Mouse (Mus musculus): Measurements from ENCODE around the gene Bphl. TPM values are rescaled to one million over a fixed set of nuclear protein-coding genes. Genes with fewer than 3 reads are reported as not detected.
"Not testable (repeated sequence)": the region's sequence is repeated elsewhere in the genome, so short reads cannot be mapped to it uniquely, and the experiment has no call there.

Gene Bphl
- polyA plus RNA-seq, 1 experiment from 2014 or later: 33.6 TPM

DNA sequence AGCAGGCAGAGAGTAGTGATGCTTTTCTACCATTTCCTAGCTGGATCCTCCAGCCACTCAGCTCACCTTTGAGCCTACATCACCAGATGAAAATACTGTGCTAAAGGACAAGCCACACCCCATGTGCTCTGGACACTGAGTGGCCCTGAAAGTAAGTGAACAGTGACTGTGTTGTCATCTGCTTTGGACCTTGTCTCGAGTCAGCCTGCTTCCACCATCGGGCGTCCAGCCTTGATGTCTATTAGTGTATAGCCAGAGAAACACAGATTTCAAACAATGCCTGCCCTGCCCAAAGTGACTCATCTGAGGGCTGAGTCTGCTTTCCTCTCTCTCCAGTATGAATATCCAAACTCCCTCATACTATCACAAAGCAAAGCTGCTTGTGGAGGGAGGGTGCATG is 42.4 kb downstream of the Bphl start:
- WGBS: 82% methylated on average over 3 of the region's 3 CpGs
- DNase-seq (ENCODE audit: extremely low spot score, low spot score): no peak
- H3K4me3 ChIP-seq: no peak overlapping the region
- H3K36me3 ChIP-seq (replicated peaks): peaks cover 7% of the 10 kb centered on the region
- no peak overlapping the region for H3K27ac ChIP-seq
- H3K27me3 ChIP-seq (ENCODE audit: poor library complexity, severe bottlenecking): peaks cover 34% of the 10 kb centered on the region
- H3K9me3 ChIP-seq: no peaks in the 10 kb centered on the region
- peaks cover 28% of the 10 kb centered on the region for H3K4me1 ChIP-seq

DNA sequence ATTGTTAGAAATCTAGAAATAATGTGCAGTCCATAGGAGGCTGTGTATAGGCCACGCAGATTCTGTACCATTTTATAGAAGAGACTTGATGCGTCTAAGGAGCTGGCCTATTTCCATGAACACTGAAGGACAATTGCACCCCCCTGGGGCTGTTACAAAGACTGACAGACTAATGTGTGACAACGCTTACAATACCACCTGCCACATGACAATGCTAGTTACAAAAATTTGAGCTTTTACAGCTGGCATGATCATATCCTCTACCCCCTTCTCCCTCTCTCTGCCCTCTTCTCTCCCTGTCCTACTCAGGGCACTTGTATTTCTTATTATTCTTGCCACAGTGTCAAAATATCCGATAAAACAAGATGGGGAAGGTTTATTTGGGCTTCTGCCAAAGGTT is 44.5 kb downstream of the Bphl start:
- Histone ChIP-seq H3K9me3 (no peaks in the 10 kb centered on the region), H3K27ac (no peak overlapping the region), H3K4me1 (peaks cover 15% of the 10 kb centered on the region), H3K4me3 (no peak overlapping the region), H3K27me3 (ENCODE audit: poor library complexity, severe bottlenecking) (peaks cover 30% of the 10 kb centered on the region), H3K36me3 (replicated peaks) (no peaks in the 10 kb centered on the region)
- WGBS: 89% methylated on average over 4 of the region's 4 CpGs
- no peak for DNase-seq (ENCODE audit: extremely low spot score, low spot score)

DNA sequence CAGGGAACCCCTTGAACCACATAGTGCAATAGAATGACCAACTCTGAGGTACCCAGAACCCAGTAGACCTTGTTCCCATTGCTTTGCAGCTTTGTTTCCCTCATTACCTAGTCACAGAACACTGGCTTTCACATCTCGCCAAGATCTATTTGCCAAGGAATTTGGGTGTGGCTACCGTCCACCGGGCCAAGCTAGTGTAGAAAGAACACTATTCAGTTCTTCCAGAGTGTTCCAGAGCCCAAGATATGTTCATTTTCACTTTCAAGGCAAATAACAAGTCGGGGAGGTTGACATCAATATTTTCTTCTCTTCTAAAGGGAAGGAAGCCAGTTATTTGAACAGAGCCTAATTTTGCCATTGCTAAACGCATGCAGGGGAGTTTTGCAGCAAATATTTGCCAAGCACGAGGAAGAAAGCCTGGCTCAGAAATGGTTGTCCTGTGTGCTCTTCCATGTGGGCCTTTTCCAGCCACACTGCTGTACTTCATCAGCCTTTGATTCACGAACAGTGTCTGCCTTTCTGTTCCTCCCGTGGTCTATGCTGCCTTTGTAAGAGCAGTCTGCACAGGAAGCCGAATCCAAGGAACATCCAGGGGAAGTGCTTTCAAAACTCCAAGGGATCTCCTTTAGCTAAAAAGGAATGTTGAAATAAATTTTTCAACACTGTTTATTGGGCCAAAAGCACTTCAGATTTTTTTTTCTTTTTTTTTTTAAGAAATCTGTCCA is 46.8 kb downstream of the Bphl start:
- no peaks in the 10 kb centered on the region for H3K9me3 ChIP-seq
- DNase-seq (ENCODE audit: extremely low spot score, low spot score): no peak
- no peak overlapping the region for H3K4me3 ChIP-seq
- no peaks in the 10 kb centered on the region for H3K36me3 ChIP-seq (replicated peaks)
- H3K27me3 ChIP-seq (ENCODE audit: poor library complexity, severe bottlenecking): peaks cover 16% of the 10 kb centered on the region
- 81% methylated on average over 9 of the region's 9 CpGs for WGBS
- H3K27ac ChIP-seq: no peak overlapping the region
- H3K4me1 ChIP-seq: peaks cover 23% of the 10 kb centered on the region

DNA sequence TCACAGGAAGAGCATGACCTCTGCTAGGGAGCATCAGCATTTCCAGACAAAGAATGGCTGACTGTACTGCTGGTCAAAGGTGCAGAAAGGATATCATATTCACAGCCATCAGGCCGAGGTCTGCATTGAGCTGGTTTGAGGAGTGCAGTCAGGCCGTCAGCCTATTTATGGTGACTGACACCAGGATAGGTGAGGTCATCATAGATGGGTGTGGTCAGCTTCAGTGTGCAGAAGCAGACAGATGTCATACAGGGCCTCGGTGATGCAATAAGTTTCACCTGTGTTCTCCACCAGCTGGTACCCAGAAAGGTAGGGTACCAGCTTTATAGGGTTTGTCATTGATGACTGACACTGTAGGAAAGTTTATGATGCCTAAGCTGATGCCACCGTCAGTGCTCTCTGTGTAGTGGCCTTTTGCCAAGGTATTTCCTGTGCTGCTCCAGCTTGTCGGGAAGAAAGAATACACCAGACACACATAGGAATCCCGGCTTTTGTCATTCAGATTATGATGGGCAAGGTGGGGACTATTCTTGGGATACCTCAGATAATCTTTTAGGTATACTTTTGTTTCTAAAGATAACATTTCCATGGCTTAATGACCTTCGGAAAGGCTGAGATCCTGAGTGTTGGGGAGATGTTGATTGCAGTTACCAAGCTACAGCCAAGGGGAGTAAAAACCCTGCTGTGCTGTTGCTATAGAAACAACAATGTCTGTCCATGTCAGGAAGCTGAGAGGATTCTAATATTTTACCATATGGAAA is 49.8 kb downstream of the Bphl start:
- Histone ChIP-seq H3K4me1 (peaks cover 26% of the 10 kb centered on the region), H3K4me3 (no peak overlapping the region), H3K9me3 (no peaks in the 10 kb centered on the region), H3K27ac (no peak overlapping the region), H3K27me3 (ENCODE audit: poor library complexity, severe bottlenecking) (no peaks in the 10 kb centered on the region), H3K36me3 (replicated peaks) (no peaks in the 10 kb centered on the region)
- 73% methylated on average over 7 of the region's 7 CpGs for WGBS
- no peak for DNase-seq (ENCODE audit: extremely low spot score, low spot score)

DNA sequence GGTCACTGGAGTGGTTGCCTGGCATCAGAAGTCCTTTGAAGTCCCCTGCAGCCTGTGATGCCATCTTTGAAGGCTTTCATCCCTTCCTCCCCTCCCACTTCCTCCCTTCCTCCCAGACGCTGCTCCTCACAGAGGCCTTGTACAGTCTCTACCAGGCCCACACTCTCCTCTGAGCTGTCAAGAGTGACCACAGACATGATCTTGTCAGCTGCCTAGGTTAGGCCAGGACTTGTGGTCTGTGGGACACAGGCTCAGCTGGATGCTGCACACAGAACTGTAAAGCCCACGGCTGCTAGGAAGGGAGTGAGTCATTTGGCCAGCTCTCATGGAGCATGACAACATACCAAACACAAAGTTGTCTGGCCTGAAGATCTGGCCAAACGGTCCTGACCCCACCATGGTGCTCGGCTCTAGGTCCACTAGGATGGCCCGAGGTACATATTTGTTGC is 50.8 kb downstream of the Bphl start:
- WGBS: 78% methylated on average over 5 of the region's 5 CpGs
- H3K36me3 ChIP-seq (replicated peaks); H3K4me3 ChIP-seq; DNase-seq (ENCODE audit: extremely low spot score, low spot score); H3K27me3 ChIP-seq (ENCODE audit: poor library complexity, severe bottlenecking); H3K9me3 ChIP-seq: not testable (repeated sequence)
- peaks cover 26% of the 10 kb centered on the region for H3K4me1 ChIP-seq
- H3K27ac ChIP-seq: peak overlapping the region; percentile 60; the same call in 1 of the 2 replicates

DNA sequence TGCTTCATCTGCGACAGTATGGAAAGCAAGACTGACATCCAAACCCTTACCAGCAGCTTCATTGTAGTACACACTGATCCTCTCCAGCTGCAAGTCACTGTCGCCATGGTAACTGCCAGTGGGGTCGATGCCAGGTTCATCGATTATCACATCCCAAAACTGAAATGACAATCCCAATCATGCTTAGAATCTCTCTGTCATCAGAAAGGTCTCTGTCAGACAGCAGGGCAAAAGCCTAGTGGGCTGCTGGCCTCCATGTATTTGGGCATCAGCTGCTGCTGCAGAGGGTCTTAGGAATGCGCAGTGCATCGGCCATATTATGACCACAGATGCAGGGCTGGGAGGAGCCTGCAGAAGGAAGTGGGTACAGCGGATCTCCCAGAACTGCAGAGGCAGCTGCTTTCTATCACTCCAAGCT is 51.5 kb downstream of the Bphl start:
- WGBS: 70% methylated on average over 7 of the region's 7 CpGs
- no peaks in the 10 kb centered on the region for H3K27me3 ChIP-seq (ENCODE audit: poor library complexity, severe bottlenecking)
- H3K4me3 ChIP-seq: peak overlapping the region; percentile 9; the same call in 1 of the 2 replicates
- no peaks in the 10 kb centered on the region for H3K36me3 ChIP-seq (replicated peaks)
- DNase-seq (ENCODE audit: extremely low spot score, low spot score): no peak
- no peaks in the 10 kb centered on the region for H3K9me3 ChIP-seq
- H3K4me1 ChIP-seq: peaks cover 26% of the 10 kb centered on the region
- H3K27ac ChIP-seq: peak overlapping the region; percentile 56

DNA sequence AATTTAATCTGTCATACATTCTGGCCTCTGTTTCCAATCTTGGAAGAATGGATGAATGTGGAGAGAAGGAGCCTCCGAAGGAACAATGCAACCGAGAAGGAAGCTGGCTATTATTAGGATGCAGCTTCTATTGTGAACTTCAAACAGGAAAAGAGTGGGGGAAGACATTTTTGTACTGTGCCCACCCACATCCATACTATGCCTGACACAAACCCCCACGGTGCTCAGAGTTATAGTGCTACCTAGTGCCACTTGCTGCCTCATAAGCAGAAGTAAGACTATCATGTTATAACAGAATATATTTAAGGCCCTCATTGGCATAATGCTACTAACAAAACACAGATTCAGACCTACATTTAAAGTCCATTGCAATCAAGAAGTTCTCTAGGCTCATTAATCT is 52.0 kb downstream of the Bphl start:
- WGBS: 67% methylated on average over 3 of the region's 3 CpGs
- H3K4me3 ChIP-seq: peak overlapping the region; percentile 9; the same call in 1 of the 2 replicates
- H3K4me1 ChIP-seq: peaks cover 26% of the 10 kb centered on the region
- no peaks in the 10 kb centered on the region for H3K27me3 ChIP-seq (ENCODE audit: poor library complexity, severe bottlenecking)
- H3K36me3 ChIP-seq (replicated peaks): no peaks in the 10 kb centered on the region
- DNase-seq (ENCODE audit: extremely low spot score, low spot score): no peak
- H3K9me3 ChIP-seq: no peaks in the 10 kb centered on the region
- peak overlapping the region; percentile 56 for H3K27ac ChIP-seq

DNA sequence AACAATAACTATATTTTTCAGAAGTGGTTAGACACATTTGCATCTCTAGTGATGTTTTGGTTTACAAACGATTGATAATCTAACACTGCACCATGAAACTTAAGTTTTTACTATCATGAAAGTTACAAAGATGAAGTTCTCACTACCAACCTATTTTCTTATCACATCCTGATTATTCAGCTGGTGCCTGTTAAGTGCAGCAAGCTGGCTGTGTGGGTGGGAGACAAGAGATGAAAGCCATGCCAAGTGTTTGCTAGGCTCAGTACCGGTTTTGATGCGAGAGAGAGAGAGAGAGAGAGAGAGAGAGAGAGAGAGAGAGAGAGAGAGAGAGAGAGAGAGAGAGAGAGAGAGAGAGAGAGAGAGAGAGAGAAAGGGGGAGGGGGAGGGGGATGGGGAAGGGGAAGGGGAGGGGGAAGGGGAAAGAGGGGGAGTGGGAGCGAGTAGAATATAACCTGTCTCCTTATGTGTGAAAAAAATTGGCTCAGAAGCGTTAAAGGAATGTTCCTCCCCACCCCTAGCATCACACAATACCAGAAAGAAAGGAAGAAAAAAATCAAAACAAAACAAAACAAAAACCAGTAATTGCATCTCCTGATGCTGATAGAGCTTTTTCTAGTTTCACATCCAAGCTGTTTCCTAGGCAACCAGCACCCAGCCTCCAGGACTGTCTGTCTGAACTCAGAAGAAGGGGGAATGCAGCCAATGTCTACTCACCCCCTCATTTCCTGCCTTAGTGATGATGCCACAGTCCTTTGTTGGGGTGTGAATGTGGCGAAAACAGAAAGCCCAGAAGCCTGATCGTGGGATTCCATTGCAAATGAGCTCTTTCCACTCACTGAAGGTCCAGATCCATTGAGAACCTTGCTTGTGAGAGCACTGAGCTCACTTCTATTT is 58.4 kb downstream of the Bphl start:
- peaks cover 24% of the 10 kb centered on the region for H3K4me1 ChIP-seq
- H3K27me3 ChIP-seq (ENCODE audit: poor library complexity, severe bottlenecking): no peaks in the 10 kb centered on the region
- H3K4me3 ChIP-seq: no peak overlapping the region
- H3K9me3 ChIP-seq: no peaks in the 10 kb centered on the region; the same call in 1 of the 2 replicates
- H3K36me3 ChIP-seq (replicated peaks): no peaks in the 10 kb centered on the region
- WGBS: 57% methylated on average over 7 of the region's 7 CpGs
- no peak for DNase-seq (ENCODE audit: extremely low spot score, low spot score)
- H3K27ac ChIP-seq: peak overlapping the region; percentile 64

DNA sequence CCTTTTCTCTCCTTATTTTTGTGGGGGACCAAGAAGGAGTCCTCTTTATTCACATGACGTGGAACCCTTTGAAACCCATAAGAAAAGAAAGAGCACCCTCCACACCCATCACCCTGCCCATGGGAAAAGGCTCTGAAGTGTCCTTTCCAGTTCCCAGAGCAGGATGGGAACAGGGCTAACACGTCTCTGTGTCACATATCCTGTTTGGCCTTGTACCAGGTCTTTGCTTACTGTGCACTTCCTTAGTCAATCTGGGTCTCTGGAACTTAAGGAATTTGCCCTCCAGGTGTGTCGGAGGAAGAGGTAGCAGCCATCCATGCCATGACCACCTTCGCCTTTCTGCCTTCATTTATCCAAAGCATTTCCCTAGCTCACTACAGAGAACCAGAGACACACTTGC is 59.1 kb downstream of the Bphl start:
- 70% methylated on average over 4 of the region's 4 CpGs for WGBS
- H3K9me3 ChIP-seq: no peaks in the 10 kb centered on the region; the same call in 1 of the 2 replicates
- H3K4me3 ChIP-seq: no peak overlapping the region
- peaks cover 24% of the 10 kb centered on the region for H3K4me1 ChIP-seq
- H3K36me3 ChIP-seq (replicated peaks): no peaks in the 10 kb centered on the region
- no peaks in the 10 kb centered on the region for H3K27me3 ChIP-seq (ENCODE audit: poor library complexity, severe bottlenecking)
- no peak for DNase-seq (ENCODE audit: extremely low spot score, low spot score)
- H3K27ac ChIP-seq: peak overlapping the region; percentile 64

DNA sequence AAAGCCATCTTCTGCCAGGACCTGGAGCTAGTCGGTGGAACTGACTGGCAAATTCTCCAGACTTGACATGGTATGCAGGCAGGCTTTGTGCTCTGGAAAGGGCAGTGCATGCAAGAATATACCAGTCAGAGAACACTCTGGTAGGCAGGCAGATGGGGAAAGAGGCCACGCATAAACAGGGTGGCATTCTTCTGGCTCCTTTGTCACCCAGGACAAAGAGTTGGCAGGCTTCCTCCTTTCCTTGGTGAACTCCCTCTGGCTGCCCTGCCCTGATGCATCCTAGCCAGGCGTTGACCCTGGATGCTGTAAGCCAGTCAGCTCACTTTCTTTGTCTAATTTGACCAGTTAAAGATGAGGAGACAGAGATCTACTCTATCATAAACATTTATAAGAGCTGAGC is 59.7 kb downstream of the Bphl start:
- peak overlapping the region; percentile 64 for H3K27ac ChIP-seq
- H3K36me3 ChIP-seq (replicated peaks): no peaks in the 10 kb centered on the region
- no peaks in the 10 kb centered on the region; the same call in 1 of the 2 replicates for H3K9me3 ChIP-seq
- H3K4me3 ChIP-seq: no peak overlapping the region
- WGBS: 88% methylated on average over 3 of the region's 3 CpGs
- H3K27me3 ChIP-seq (ENCODE audit: poor library complexity, severe bottlenecking): no peaks in the 10 kb centered on the region
- DNase-seq (ENCODE audit: extremely low spot score, low spot score): no peak
- peaks cover 24% of the 10 kb centered on the region for H3K4me1 ChIP-seq

DNA sequence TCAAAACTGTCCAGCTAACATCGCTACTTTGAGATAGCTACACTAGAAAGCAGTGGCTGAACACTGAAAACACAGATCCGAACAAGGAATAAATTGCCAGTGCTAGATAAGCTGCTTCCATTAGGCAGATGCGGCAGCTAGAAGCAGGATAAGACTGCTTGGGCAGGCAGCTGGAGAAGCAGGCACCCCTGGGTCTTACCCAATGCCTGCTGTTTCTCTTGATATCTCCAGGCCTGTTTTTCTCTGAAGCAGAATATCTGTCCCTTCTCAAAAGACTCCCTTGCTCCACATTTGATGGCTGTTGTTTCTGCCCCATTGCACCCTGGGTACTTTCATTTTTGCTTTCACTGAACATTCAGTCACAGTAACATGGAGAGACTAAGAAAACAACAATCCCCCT is 63.3 kb downstream of the Bphl start:
- 90% methylated on average over 3 of the region's 3 CpGs for whole genome bisulfite sequencing
- H3K27ac ChIP-seq: no peak overlapping the region
- H3K4me1 ChIP-seq: peaks cover 15% of the 10 kb centered on the region
- no peak overlapping the region for H3K4me3 ChIP-seq
- H3K36me3 ChIP-seq (replicated peaks): no peaks in the 10 kb centered on the region
- no peaks in the 10 kb centered on the region for H3K27me3 ChIP-seq (ENCODE audit: poor library complexity, severe bottlenecking)
- DNase-seq (ENCODE audit: extremely low spot score, low spot score): no peak
- no peaks in the 10 kb centered on the region; the same call in 1 of the 2 replicates for H3K9me3 ChIP-seq

DNA sequence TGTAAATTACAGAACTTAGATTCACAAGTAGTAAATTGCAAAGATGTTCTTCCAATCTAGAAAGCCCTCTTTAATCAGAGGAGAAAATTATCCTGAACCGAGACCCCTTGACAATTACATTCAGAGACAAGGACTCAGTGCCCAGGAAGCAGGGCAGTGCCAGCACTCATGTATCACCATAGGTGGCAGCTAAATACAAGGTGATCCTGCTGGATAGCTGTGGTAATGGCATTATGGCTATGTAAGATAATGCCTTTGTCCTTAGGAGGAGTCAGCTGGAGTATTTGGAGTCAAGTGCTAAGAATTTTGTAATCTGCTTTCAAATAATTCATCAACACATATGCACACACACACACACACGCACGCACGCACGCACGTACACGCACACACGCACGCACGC is 63.9 kb downstream of the Bphl start:
- DNase-seq (ENCODE audit: extremely low spot score, low spot score): no peak
- Histone ChIP-seq H3K27me3 (ENCODE audit: poor library complexity, severe bottlenecking) (no peaks in the 10 kb centered on the region), H3K4me3 (no peak overlapping the region), H3K36me3 (replicated peaks) (no peaks in the 10 kb centered on the region), H3K9me3 (no peaks in the 10 kb centered on the region; the same call in 1 of the 2 replicates), H3K4me1 (peaks cover 10% of the 10 kb centered on the region), H3K27ac (no peak overlapping the region)
- WGBS: 96% methylated on average over 10 of the region's 10 CpGs

Data from forebrain, embryonic 10.5 days (tissue).